Mouse (Mus musculus) kidney, embryonic 16.5 days (tissue): ENCODE measurements at regions not wholly inside any gene's neighbourhood (a gene's known extent, or its start where the extent isn't known, plus 50 kb on each side); places are given as distances from the start of the nearest gene placed in this dataset.

Source experiments
- ATAC-seq: fragments of 200-750 bp; cut with Nextera tagmentation; 2 replicates; pipeline ENCODE4 v1.8.0; 2017; ENCODE audit warnings: moderate TSS enrichment; ENCODE audit not compliant: low FRiP score, low TSS enrichment
- H3K27ac ChIP-seq: fragments of 300-500 bp; sonication (generic); 2 replicates; pipeline ENCODE4 v1.5.1; 2014; ENCODE audit warnings: low read length
- H3K27me3 ChIP-seq: fragments of 300-500 bp; sonication (generic); 2 replicates; pipeline ENCODE4 v1.6.1; 2014; ENCODE audit warnings: low read length, control low read depth, mixed read lengths; ENCODE audit not compliant: insufficient read depth
- H3K36me3 ChIP-seq: fragments of 300-500 bp; sonication (generic); 2 replicates; pipeline ENCODE4 v1.6.1; 2014; ENCODE audit warnings: low read length, control low read depth, mixed read lengths; ENCODE audit not compliant: insufficient read depth
- H3K4me1 ChIP-seq: fragments of 300-500 bp; sonication (generic); 2 replicates; pipeline ENCODE4 v1.6.1; 2014; ENCODE audit warnings: low read length, control low read depth, mixed read lengths; ENCODE audit not compliant: insufficient read depth
- H3K4me2 ChIP-seq: fragments of 300-500 bp; sonication (generic); replicated peaks from 2 replicates; pipeline ENCODE4 v1.6.1; 2014; ENCODE audit warnings: low read depth, low read length
- H3K4me3 ChIP-seq: fragments of 300-500 bp; sonication (generic); 2 replicates; pipeline ENCODE4 v1.5.1; 2014; ENCODE audit warnings: mild to moderate bottlenecking, low read length
- H3K9ac ChIP-seq: fragments of 300-500 bp; sonication (generic); replicated peaks from 2 replicates; pipeline ENCODE4 v1.6.1; 2014; ENCODE audit warnings: low read length
- H3K9me3 ChIP-seq: fragments of 300-500 bp; sonication (generic); 2 replicates; pipeline ENCODE4 v1.6.1; 2016; ENCODE audit warnings: low read length, control low read depth
- WGBS: fragments of 180-500 bp; shearing (Covaris S2); extraction: QIAGEN DNeasy Blood & Tissue Kit; methylation state at CpG from one replicate; pipeline ENCODE4 v1.1.7; 2014; 5-methylcytosine and 5-hydroxymethylcytosine counted together

- ATAC-seq = no peak
- Histone ChIP-seq H3K9ac (no peak overlapping the region), H3K36me3 (no peaks in the 10 kb centered on the region), H3K4me1 (no peaks in the 10 kb centered on the region), H3K4me2 (no peak overlapping the region), H3K27me3 (no peaks in the 10 kb centered on the region), H3K9me3 (no peaks in the 10 kb centered on the region), H3K27ac (no peak overlapping the region), H3K4me3 (no peak overlapping the region)
- 68% methylated on average over 12 of the region's 12 CpGs for WGBS
Observed at GRCm38 (mm10) chr8:27938559-27939492, 491.4 kb downstream of the Poteg start.

- H3K4me2 ChIP-seq = no peak overlapping the region
- no peaks in the 10 kb centered on the region for H3K27me3 ChIP-seq
- H3K9me3 ChIP-seq = no peaks in the 10 kb centered on the region
- no peaks in the 10 kb centered on the region for H3K4me1 ChIP-seq
- no peak for ATAC-seq
- H3K4me3 ChIP-seq = no peak overlapping the region
- H3K9ac ChIP-seq = no peak overlapping the region
- H3K36me3 ChIP-seq = no peaks in the 10 kb centered on the region
- no peak overlapping the region for H3K27ac ChIP-seq
Observed at GRCm38 (mm10) chr8:27955000-27955399, 507.5 kb downstream of the Poteg start.

DNA sequence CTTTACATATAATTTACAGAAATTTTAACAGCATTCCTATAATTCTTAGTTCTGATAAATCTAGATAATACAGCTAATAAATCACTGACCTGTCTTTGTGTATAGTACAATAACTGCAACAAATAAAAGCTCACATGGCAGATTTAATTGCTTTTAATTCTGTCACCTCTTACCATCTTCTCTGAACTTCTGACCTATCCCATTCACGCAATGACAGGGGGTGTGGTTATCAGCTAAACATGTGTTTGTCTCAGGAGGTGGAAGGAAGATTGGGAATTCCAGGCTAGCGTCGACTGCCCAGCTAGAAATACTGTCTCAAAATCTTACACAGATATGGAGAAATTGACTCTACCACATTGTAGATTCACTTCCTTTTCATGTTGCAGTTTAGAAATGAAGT is 533.5 kb downstream of the Poteg start:
- Histone ChIP-seq H3K9me3 (no peaks in the 10 kb centered on the region), H3K4me3 (no peak overlapping the region), H3K9ac (no peak overlapping the region), H3K36me3 (no peaks in the 10 kb centered on the region), H3K27ac (no peak overlapping the region), H3K4me2 (no peak overlapping the region), H3K27me3 (no peaks in the 10 kb centered on the region), H3K4me1 (no peaks in the 10 kb centered on the region)
- WGBS = 54% methylated on average over 3 of the region's 3 CpGs
- ATAC-seq = no peak

DNA sequence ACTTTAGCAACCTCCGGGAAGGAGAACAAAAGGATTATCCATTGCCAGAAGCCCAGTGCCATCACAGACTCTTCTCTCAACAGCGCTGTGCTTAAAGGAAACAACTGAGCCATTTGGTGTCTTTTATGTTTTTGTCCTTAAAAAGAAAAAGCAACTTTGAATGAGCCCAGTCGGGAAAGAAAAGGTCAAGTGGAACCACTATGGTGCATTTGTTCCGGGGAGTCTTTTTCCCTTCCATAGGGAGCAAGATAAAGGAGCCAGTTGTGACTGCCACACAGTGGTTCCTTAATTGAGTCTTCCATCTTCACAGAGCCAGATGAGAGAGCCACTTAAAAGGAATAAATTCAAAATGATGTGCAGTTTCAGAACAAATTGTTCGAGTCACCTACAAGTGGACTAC is 534.3 kb downstream of the Poteg start:
- WGBS = 65% methylated on average over 5 of the region's 5 CpGs
- no peaks in the 10 kb centered on the region for H3K36me3 ChIP-seq
- no peak overlapping the region for H3K9ac ChIP-seq
- no peaks in the 10 kb centered on the region for H3K27me3 ChIP-seq
- H3K27ac ChIP-seq = no peak overlapping the region
- ATAC-seq = no peak
- H3K4me1 ChIP-seq = no peaks in the 10 kb centered on the region
- no peak overlapping the region for H3K4me3 ChIP-seq
- no peak overlapping the region for H3K4me2 ChIP-seq
- no peaks in the 10 kb centered on the region for H3K9me3 ChIP-seq

GRCm38 (mm10) chr8:28012849-28013248 is 565.4 kb downstream of the Poteg start:
- Histone ChIP-seq H3K4me2 (no peak overlapping the region), H3K4me3 (no peak overlapping the region), H3K27ac (no peak overlapping the region), H3K4me1 (no peaks in the 10 kb centered on the region), H3K36me3 (no peaks in the 10 kb centered on the region), H3K9me3 (no peaks in the 10 kb centered on the region), H3K9ac (no peak overlapping the region), H3K27me3 (no peaks in the 10 kb centered on the region)
- 77% methylated on average over 4 of the region's 4 CpGs for WGBS
- no peak for ATAC-seq
